Mouse (Mus musculus) retina, postnatal 7 days (tissue): Measurements from ENCODE around the gene Gpr62.
A peak's percentile ranks its signal among the peaks of the same experiment; 100 is the strongest.

Experiments used
- DNase-seq: peaks from one replicate; pipeline ENCODE4 v3.0.0-alpha.2; 2012; ENCODE audit warnings: low read depth, low spot score

Gene Gpr62

DNA sequence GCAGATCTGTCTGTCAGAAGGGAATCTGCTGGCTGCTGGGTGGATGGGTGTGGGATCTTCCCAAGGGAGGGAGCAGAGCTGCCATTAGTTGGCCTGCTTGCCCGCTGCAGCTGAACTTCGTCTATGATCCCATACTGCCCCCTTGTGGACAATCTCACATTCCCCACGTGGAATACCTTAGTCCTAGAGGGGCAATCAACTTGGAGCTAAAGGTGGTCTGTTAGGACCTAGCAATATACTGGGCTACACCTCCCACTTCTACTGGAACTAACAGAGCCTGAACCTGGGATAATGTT is 43.9 kb downstream of the Gpr62 start:
- DNase-seq = peak; percentile 82

DNA sequence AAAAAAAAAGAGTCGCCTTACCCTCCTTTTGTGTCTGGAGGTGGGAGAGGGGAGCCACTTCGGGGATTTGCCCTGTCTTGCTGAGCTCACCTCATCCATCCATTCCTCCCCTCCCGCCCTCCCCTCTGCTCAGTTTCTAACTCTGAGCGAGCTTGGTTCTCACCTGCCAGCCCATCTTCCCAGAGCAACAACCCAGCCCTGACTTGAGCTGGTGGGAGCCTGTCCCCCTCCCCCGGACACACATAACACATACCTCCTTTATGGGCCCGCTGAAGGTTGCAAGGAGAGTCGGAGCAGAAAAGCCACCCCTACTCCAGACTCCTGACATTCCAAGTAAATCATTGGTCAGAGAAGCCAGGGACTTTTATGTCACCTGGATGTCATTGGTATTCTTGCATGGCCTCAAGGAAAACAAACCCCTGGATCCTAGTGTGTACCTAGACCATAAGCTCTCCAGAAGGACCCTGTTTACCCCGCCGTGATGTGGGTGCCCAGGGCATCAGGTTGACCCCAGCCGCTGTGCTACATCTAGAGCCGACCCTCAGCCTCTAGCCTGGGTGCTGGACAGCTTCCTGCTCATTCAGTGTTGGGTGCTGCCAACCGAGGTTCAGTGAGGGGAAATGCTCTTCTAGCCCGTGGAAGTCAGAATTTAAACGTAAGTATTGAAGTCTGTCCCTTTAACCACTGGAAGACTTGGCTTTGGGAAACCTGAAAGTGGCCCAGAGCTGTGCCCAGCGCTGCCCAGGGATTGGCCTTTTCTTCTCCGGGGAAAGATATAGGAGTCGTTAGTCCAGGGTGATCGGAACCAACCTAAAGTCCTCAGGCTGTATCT is 44.5 kb downstream of the Gpr62 start:
- no peak for DNase-seq

DNA sequence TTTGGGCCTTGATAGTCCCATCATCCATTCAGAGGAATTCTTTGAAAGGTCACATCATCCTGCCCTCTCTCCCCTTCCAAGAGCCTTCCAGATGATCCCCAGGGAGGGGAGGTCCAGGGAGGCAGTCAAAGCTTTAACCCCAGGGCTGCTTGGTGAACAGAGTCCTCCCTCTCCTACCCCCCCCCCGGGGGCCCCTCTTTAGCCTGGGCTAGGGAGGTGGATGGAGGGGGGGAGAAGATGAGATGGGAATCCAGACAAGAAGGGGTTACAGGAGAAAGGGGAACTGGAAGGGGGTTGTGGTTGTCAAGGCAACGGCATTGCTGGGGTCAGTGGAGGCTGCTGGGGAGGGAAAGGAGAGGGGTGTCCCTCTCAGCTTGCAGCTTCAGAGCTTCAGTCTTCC is 45.1 kb downstream of the Gpr62 start:
- DNase-seq = no peak

DNA sequence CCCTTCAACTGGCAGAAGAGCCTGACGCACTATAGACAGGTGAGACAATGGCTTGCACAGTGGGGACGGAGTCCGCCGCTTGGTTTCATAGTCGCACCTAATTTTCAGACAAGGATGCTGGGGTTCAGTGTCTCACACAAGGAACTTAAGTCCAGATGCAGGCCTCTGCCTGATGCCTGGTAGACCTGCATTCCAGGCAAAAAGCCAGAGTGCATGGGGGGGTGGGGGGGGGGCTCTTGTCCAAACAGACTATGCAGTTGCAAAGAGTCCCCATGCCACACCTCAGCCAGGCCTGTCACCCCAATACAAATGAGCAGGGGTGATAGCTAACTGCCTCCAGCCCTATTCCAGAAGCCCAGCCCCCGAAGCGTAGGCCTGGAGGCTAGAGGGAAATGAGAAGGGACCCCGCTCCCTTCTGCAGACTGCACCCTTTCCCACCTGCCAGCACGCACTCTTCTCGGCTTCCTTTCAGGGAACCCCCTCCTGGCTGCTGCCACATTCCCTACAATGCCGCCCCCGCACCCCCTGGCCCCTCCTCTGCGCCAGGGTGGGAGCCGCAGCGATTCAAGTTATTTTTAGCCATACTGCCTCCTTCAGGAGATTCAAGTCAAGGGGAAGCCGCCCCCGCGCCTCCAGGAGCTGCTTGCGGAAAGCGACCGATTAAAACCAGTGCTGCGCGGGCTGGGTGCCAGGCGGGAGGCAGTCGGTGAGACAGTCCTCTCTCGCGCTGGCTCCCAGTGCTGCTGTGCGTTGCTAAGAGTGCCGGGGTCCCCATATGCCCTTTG is 47.7 kb downstream of the Gpr62 start:
- DNase-seq = no peak

DNA sequence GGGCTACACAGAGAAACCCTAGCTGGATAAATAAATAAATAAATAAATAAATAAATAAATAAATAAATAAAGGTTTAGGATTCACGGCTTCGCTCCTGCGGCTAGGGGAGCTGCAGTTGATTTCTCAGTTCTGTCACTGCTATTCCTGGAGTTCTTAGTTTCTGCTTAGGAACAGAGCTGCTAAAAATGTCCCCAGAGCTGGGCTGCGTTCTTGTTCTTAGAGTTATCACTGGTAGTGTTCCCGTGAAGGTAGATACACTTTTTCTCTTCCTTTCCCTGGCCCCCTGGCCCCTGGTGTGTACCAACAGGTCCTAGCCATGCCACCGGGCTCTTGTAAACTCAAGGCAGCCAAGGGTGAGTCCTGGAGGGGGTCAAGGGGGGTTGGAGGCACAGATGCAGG is 48.9 kb downstream of the Gpr62 start:
- no peak for DNase-seq
